Mouse (Mus musculus) brown adipose tissue, adult 24 weeks (tissue): ENCODE measurements around the gene Bdh1. TPM values are rescaled to one million over a fixed set of nuclear protein-coding genes. Genes with fewer than 3 reads are reported as not detected.
"Not testable (repeated sequence)": the region's sequence is repeated elsewhere in the genome, so short reads cannot be mapped to it uniquely, and the experiment has no call there.

ENCODE experiments used
- H3K27ac ChIP-seq: fragments of 200-500 bp; replicated peaks from 2 replicates; pipeline ENCODE4 v1.5.1; 2012; ENCODE audit warnings: low read depth, mild to moderate bottlenecking, low read length
- H3K4me1 ChIP-seq: fragments of 200-500 bp; 2 replicates; pipeline ENCODE4 v1.6.1; 2012; ENCODE audit warnings: low read length, mixed read lengths; ENCODE audit not compliant: control insufficient read depth, insufficient read depth, insufficient read length
- H3K4me3 ChIP-seq: fragments of 200-500 bp; 2 replicates; pipeline ENCODE4 v1.5.1; 2012; ENCODE audit warnings: low read depth, mild to moderate bottlenecking, low read length, moderate library complexity; ENCODE audit not compliant: insufficient read depth
- polyA plus RNA-seq: library from polyadenylated mRNA; stranded (reverse); fragments of >200 nt; gene quantifications from 2 replicates; pipeline ENCODE4 v1.2.4, GENCODE M21; 2012; ENCODE audit not compliant: missing spikeins, insufficient read depth, insufficient read length

Gene Bdh1
- polyA plus RNA-seq, 1 experiment: not detected

- H3K4me1 ChIP-seq: not testable (repeated sequence)
Measured at GRCm38 (mm10) chr16:31470819-31471218, 48.7 kb downstream of the Bdh1 start.

DNA sequence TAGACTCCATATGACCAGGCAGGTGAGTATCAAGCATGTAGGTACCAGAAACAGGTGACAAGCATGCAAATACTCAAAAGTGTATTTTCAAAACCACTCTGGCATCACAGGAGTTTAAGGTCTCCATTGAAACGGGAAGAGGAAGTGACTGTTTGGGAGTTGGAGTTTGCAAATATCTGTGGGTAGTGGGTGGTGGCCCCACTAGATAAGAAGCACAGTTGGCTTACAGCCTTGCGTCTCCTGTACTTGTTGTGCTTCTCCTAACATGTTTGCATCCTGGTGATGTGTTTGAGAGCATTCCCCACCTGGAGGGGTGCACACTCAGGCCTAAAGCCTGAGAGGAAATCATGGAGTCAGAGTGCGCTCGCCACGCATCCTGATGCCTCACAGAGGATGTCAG lies 49.9 kb downstream of the Bdh1 start:
- H3K4me3 ChIP-seq: no peak overlapping the region
- H3K4me1 ChIP-seq: no peaks in the 10 kb centered on the region
- no peak overlapping the region for H3K27ac ChIP-seq

More at GRCm38 (mm10) chr16:31470819-31471218, 48.7 kb downstream of the Bdh1 start:
- H3K27ac ChIP-seq, H3K4me3 ChIP-seq: not testable (repeated sequence)

GRCm38 (mm10) chr16:31473226-31473625 lies 51.1 kb downstream of the Bdh1 start:
- H3K4me3 ChIP-seq: no peak overlapping the region
- no peak overlapping the region for H3K27ac ChIP-seq
- no peaks in the 10 kb centered on the region for H3K4me1 ChIP-seq

- Histone ChIP-seq H3K4me3 (no peak overlapping the region), H3K4me1 (no peaks in the 10 kb centered on the region), H3K27ac (no peak overlapping the region)
Measured at GRCm38 (mm10) chr16:31475123-31475968, 53.3 kb downstream of the Bdh1 start.

DNA sequence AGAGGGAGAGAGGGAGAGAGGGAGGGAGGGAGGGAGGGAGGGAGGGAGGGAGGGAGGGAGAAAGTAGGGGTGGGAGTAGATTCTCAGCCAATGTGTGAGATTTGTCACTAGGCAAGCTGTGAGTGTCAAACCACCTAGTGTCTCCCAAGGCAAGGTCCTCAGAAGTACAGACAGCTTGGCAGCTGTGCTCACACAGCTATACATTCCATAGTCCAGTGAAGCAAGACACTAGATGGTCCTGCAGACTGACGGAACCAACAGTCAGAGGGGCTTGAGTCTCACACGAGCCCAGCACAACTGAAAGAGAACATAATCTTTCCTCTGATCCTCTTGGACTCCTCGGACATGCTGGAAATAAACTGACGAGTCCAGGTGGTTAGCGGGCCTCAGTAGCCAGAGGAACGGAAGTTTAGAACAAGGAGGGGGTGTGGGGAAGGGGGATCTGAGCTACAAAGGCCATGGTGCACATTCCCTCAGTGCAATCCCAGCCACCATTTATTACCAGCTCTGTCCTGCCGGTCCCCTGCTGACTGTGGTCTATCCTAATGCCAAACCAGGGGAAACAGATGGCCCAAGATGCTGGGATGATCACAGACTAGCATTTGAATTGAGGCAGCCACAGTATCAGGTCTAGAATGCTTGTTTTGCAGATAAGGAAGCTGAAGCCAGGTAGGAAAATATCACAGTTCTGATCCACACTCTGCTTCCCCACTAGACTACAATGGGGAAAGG lies 55.0 kb downstream of the Bdh1 start:
- H3K4me3 ChIP-seq: no peak overlapping the region
- no peaks in the 10 kb centered on the region for H3K4me1 ChIP-seq
- H3K27ac ChIP-seq: no peak overlapping the region

- H3K27ac ChIP-seq: no peak overlapping the region
- no peaks in the 10 kb centered on the region for H3K4me1 ChIP-seq
- H3K4me3 ChIP-seq: no peak overlapping the region
Measured at GRCm38 (mm10) chr16:31485336-31485735, 63.3 kb downstream of the Bdh1 start.

GRCm38 (mm10) chr16:31487266-31487665 lies 65.2 kb downstream of the Bdh1 start:
- Histone ChIP-seq H3K4me3 (no peak overlapping the region), H3K4me1 (no peaks in the 10 kb centered on the region), H3K27ac (no peak overlapping the region)

DNA sequence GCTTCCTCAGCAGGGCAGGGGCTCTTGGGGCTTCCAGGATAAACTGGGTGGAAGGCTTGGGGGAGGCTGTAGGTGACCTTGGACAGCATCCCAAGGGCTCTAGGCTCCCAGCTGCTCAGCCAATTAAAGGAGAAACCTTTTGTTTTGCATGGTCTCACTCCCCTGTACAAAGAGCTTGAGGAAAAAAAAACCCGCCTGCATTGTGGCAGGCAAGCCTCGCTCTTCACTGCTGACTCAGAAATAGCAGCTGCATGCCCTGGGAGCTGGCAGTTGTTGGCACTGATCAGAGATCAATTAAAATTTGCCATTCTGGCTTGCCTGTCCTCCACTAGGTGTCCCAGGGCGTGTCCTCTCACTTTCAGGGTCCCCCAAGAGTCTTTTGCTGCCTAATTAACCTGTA lies 67.0 kb downstream of the Bdh1 start:
- Histone ChIP-seq H3K27ac (no peak overlapping the region), H3K4me3 (no peak overlapping the region), H3K4me1 (no peaks in the 10 kb centered on the region; the same call in 1 of the 2 replicates)

DNA sequence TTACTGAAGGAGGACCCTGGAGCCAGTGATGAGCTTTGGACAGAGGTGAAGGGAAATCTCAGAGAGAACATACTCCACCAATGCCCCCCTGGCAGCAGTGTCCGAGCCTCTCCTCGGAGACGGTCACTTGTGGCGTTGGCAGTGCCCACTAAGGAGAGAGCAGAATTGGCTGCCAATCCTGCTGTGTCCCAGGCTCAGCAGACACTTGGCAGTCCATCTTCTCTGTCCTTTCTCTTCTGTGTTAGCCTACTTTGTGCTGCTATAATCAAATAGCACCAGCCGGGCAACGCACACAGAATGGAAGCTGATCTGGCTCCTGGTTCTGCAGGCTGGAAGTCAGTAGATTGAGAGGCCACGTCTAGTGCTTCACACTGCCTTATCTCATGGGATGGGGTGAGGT lies 68.9 kb downstream of the Bdh1 start:
- Histone ChIP-seq H3K4me3 (no peak overlapping the region), H3K27ac (no peak overlapping the region), H3K4me1 (peaks cover 2% of the 10 kb centered on the region; the same call in 1 of the 2 replicates)

- Histone ChIP-seq H3K4me1 (peaks cover 2% of the 10 kb centered on the region; the same call in 1 of the 2 replicates), H3K27ac (peak overlapping the region; percentile 88), H3K4me3 (no peak overlapping the region)
Measured at GRCm38 (mm10) chr16:31492921-31493549, 71.0 kb downstream of the Bdh1 start.

GRCm38 (mm10) chr16:31493550-31493965 lies 71.5 kb downstream of the Bdh1 start:
- peak overlapping the region; percentile 88 for H3K27ac ChIP-seq
- H3K4me1 ChIP-seq: peaks cover 2% of the 10 kb centered on the region; the same call in 1 of the 2 replicates
- no peak overlapping the region for H3K4me3 ChIP-seq

DNA sequence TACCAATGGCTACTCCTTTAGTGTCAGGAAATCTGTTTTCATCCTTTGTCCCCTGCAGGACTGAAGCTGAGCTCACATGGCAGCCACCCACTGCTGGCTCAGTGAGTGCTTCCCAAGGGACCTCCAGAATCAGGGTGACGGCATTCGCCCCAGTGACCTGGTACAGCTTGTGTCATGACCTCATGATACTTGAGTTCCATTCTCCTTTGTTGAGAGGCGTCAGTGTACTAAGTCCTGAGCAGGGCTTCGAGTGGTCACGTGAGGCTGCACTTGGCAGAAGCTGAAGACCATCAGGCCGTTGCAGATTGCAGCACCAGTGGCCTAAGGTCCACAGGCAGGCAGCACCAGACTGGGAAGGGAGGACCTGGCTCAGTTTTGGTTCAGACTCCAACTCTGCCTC lies 71.9 kb downstream of the Bdh1 start:
- Histone ChIP-seq H3K4me1 (peaks cover 2% of the 10 kb centered on the region; the same call in 1 of the 2 replicates), H3K4me3 (no peak overlapping the region), H3K27ac (peak overlapping the region; percentile 94)

GRCm38 (mm10) chr16:31495356-31495755 lies 73.3 kb downstream of the Bdh1 start:
- Histone ChIP-seq H3K4me1 (peaks cover 2% of the 10 kb centered on the region; the same call in 1 of the 2 replicates), H3K27ac (peak overlapping the region; percentile 67), H3K4me3 (no peak overlapping the region)

DNA sequence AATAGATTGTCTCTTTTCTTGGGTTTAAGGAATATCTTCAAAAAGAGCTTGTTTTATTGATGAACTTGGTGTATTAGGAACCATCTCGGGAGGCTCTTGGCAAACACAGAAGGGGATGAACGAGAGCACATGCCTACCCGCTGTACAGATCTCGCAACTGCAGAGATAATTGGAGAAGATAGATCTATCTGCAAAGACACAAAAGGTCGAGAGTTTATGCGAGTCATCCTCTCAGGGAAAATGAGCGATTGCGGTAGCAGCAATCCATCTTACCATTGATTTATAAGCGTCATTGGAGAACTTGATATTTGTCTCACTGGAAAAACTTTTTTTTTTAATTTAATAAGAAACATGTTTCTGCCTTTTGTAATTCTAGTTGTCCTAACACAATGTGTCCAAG lies 73.7 kb downstream of the Bdh1 start:
- H3K4me1 ChIP-seq: peaks cover 2% of the 10 kb centered on the region; the same call in 1 of the 2 replicates
- peak overlapping the region; percentile 67; the same call in 1 of the 2 replicates for H3K27ac ChIP-seq
- no peak overlapping the region for H3K4me3 ChIP-seq

GRCm38 (mm10) chr16:31498336-31498735 lies 76.3 kb downstream of the Bdh1 start:
- H3K4me3 ChIP-seq: no peak overlapping the region

More at GRCm38 (mm10) chr16:31498336-31498735, 76.3 kb downstream of the Bdh1 start:
- Histone ChIP-seq H3K27ac (no peak overlapping the region), H3K4me1 (peaks cover 2% of the 10 kb centered on the region; the same call in 1 of the 2 replicates)
